Mouse (Mus musculus) erythroblast, embryonic 14.5 days (primary cell): ENCODE data around the gene Gm20503. TPM values are rescaled to one million over a fixed set of nuclear protein-coding genes. Genes with fewer than 3 reads are reported as not detected.

Experiments
- H3K27me3 ChIP-seq: 2 replicates; pipeline ENCODE4 v1.6.1; 2012; ENCODE audit warnings: inconsistent platforms; ENCODE audit not compliant: control insufficient read depth
- H3K36me3 ChIP-seq: 2 replicates; pipeline ENCODE4 v1.6.1; 2012; ENCODE audit warnings: mild to moderate bottlenecking, inconsistent platforms; ENCODE audit not compliant: control insufficient read depth
- H3K4me1 ChIP-seq: 2 replicates; pipeline ENCODE4 v1.6.1; 2012; ENCODE audit warnings: inconsistent platforms; ENCODE audit not compliant: control insufficient read depth
- H3K4me3 ChIP-seq: replicated peaks from 2 replicates; pipeline ENCODE3; 2012; ENCODE audit warnings: moderate library complexity, mild to moderate bottlenecking, inconsistent platforms
- H3K9me3 ChIP-seq: 2 replicates; pipeline ENCODE4 v1.6.1; 2012; ENCODE audit warnings: low read length, inconsistent platforms, mixed read lengths; ENCODE audit not compliant: control insufficient read depth
- GATA1 ChIP-seq: IDR thresholded peaks from 2 replicates; pipeline ENCODE4 v1.6.1; 2012; ENCODE audit warnings: low read length, inconsistent platforms, mixed read lengths
- TAL1 ChIP-seq: IDR thresholded peaks from 3 replicates; pipeline ENCODE4 v1.6.1; 2012; ENCODE audit warnings: low read length, inconsistent platforms, mixed read lengths
- polyA plus RNA-seq: library from polyadenylated mRNA; stranded (reverse); fragments of >175 nt; gene quantifications from 2 replicates; pipeline ENCODE4 v1.2.3, GENCODE M21; 2012

Gene Gm20503
- polyA plus RNA-seq, 1 experiment, result not detected

DNA sequence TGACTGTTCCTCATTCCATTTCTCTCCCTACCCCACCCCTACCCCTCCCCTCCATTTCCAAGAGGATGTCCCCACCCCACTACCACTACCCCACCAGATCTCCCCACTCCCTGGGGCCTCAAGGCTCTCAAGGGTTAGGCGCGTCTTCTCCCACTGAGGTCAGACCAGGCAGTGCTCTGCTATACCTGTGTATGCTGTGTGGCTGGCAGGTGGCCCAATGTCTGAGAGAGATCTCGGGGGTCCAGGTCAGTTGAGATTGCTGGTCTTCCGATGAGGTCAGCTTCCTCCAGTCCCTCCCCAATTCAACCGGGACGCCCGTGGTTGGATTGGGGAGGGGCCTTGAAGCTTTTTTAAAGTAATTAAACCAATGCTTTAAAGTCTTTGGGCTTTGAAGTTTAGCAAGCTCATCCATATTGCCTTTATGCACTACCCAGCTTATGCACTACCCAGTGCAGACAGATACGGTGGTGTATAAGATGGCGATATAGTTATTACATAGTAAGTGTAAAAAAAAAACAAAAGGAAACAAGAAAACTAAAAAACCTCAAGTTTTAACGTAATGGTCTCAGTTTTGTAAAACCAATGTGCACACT is 31.4 kb downstream of the Gm20503 start:
- H3K27me3 ChIP-seq, result no peaks in the 10 kb centered on the region
- peaks cover 27% of the 10 kb centered on the region for H3K4me1 ChIP-seq
- peak overlapping the region; percentile 82 for H3K4me3 ChIP-seq
- H3K9me3 ChIP-seq, result no peaks in the 10 kb centered on the region
- peaks cover 2% of the 10 kb centered on the region for H3K36me3 ChIP-seq
- TF ChIP-seq TAL1 (no peak), GATA1 (no peak)

DNA sequence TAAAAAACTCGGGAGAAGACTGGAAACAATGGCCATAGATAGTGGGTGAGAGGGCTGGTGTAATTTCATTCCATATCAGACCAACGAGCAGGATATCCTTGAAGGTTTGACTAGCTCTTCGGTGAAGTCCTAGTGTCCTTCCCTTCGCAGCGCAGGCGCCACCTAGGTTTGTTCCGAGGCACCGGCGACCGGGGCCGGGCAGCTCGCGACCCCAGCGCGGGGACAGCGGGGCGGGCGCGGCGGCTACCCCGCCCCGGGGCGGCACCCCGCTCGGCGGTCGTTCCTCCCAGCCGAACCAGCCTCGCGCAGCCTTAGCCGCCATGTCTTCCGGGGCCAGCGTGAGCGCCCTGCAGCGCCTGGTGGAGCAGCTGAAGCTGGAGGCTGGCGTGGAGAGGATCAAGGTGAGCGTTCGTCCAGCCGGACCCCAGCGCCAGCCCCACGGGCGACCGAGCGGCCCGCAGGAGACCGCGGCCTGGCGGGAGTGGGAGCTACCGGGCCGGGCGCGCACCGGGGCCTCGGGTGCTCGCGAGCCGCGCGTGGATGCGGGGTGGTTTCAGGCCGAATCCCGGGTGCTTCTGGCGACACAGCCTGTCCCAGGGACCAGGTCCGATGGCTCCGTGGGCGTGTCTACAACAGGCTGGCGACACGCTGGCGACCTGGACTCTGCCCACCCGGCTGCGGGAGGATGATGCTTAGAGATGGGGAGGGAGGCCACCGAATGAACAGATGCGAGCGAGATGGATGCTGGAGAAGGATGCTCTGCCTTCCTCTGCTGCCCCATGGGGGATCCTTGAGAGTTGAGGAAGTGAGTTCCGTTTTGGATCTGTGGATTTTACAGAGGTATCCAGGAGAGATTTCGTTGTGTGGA is 32.1 kb downstream of the Gm20503 start, which contains the start of gene Gng10:
Gene Gng10 (plus strand): TSS at position 171 of the 868 bp plus-strand sequence.
- Histone ChIP-seq H3K9me3 (no peaks in the 10 kb centered on the region), H3K4me1 (peaks cover 27% of the 10 kb centered on the region), H3K4me3 (peak within 1 kb of the TSS; percentile 82), H3K36me3 (peaks cover 2% of the 10 kb centered on the region), H3K27me3 (no peaks in the 10 kb centered on the region)
- TF ChIP-seq GATA1 (no peak), TAL1 (no peak)

DNA sequence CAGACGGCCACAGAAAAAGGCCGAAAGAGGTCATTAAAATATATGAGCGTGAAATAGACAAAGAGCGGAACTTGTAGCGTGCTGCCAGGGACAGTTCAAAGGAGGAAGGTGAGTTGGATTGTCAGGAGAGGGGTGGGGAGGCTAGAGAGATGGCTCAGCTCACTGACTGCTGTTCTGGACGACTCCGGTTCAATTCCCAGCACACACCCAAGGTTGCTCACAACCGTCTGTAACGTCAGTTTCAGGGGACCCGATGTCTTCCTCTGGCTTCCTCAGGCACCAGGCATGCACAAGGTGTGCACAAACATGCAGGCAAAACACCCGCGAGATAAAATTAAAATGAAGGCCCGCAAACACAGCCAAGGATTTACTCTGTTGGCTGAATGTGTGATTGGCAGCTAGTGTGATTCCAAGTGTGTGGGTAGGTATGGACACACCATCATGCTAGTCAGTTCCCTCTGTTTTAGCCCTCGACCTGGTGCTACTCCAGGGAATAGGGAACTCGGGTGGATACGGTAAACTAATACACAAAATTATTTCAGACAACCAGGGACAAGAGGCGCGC is 32.9 kb downstream of the Gm20503 start:
- Histone ChIP-seq H3K4me3 (peak overlapping the region; percentile 82), H3K27me3 (no peaks in the 10 kb centered on the region), H3K36me3 (peaks cover 5% of the 10 kb centered on the region), H3K9me3 (no peaks in the 10 kb centered on the region), H3K4me1 (peaks cover 27% of the 10 kb centered on the region)
- TF ChIP-seq TAL1 (no peak), GATA1 (no peak)

DNA sequence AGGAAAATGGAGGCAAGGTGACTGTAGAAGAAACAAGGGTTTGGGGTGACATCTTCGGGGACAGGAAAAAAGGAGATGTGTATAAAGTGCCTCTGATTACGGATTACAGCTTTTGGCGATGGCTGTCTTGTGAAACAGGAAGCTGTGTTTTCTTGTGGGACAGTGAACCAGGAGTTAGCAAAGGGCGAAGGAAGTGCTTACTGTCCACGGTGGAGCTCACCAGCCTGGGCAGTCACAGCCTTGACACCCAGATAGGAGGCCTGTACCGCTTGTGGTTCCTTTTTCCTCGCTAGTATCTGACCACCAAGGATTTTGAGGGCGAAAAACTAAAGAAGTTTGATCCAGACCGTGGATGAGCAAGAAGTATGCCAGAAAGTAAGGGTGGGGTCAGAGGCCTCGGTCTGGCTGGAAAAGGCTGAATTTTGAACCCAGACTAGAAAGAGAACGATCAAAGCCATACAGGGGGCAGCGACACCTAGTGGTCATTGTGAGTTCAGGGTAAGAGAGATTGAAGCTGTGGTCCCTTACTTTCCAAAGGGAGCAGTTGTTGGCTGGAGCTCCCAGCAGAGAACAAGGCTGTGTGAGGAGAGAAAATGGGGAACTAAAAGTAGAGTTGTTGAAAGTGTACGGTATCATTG is 33.6 kb downstream of the Gm20503 start:
- peaks cover 27% of the 10 kb centered on the region for H3K4me1 ChIP-seq
- no peaks in the 10 kb centered on the region for H3K9me3 ChIP-seq
- H3K4me3 ChIP-seq, result peak overlapping the region; percentile 49
- TF ChIP-seq TAL1 (no peak), GATA1 (no peak)
- H3K36me3 ChIP-seq, result peaks cover 5% of the 10 kb centered on the region
- no peaks in the 10 kb centered on the region for H3K27me3 ChIP-seq

DNA sequence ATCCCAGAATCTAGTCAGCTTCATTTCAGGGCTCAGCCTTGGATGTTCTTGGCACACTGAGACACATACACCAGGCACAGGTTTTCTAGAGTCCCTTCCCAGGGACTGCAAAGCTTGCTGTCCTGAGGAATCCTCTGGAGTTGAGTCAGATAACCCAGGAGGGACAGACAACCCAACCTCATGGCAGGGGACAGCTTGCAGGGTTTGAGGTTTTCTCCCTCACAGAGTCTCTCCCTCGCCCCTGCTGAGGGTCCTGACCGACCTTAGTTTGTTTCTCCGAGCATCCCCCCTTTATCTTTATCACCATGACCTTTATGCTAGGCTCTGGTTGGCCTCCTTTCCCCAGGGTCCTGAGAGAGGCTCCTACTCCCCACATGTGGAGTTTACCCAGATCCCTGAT is 34.5 kb downstream of the Gm20503 start:
- Histone ChIP-seq H3K27me3 (no peaks in the 10 kb centered on the region), H3K36me3 (peaks cover 5% of the 10 kb centered on the region), H3K4me1 (peaks cover 27% of the 10 kb centered on the region), H3K9me3 (no peaks in the 10 kb centered on the region), H3K4me3 (no peak overlapping the region)
- TF ChIP-seq GATA1 (no peak), TAL1 (no peak)

DNA sequence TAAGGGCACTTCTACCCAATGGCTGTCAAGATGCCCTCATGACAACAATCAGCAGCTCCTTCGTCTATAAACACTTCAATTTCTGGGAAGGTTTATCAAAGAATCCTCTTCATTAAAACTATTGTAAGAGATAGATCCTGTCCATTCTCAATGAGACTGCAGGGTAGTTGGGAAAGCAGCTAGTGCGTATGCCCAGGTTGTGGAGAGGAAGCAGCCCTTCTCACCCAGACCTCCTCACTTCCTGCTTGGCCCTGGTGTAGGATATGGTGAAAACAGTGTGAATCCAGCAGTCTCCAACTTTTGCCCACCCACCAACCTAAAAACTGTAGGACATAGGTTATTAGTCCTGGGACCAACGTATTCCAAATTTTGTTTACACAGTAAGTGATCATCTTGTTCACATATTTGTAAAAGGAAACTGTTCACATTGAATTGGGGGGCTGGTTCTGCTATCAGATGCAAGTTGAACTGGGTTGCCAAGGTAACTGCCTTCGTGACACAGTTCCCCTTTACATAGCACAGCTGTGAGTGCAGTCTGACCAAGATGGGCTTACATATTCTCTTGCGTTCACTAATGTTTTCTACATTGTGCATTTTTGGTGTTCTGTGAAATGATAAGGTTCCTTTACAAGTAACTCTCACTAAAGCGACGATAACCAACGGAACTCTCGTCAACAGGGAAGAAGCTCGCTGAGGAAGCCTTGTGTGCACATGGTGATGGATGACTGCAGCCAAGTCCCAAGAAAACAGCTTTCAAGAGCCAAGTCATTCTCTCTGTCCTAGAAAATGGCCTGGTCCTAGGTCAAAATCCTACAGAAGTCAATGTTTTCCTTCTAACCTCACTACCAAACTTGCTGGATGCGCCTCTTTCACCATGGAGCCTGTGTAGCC is 37.6 kb downstream of the Gm20503 start:
- Histone ChIP-seq H3K27me3 (no peaks in the 10 kb centered on the region), H3K9me3 (no peaks in the 10 kb centered on the region), H3K4me3 (no peak overlapping the region), H3K4me1 (peaks cover 13% of the 10 kb centered on the region), H3K36me3 (peaks cover 5% of the 10 kb centered on the region)
- no peak for TF ChIP-seq TAL1
- no peak for TF ChIP-seq GATA1

DNA sequence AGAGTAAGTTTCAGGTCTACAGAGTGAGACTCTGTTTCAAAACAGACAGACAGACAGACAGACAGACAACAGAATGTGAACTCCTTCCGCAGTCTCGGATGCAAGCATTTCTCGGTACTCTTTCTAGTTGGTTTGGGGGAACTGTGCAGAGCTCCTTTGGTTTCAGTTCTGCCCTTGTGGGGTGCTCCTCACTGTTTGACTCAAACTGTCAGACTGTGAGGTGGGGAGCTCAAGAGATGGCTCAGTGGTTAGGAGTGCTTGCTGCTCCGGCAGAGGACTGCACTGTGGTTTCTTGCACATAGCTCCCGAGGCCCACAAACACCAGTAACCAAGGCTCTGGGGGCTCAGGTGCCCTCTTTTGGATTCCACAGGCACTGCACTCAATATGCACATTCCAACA is 40.1 kb downstream of the Gm20503 start:
- no peak for TF ChIP-seq TAL1
- TF ChIP-seq GATA1, result no peak
- H3K4me1 ChIP-seq, result no peaks in the 10 kb centered on the region
- H3K9me3 ChIP-seq, result no peaks in the 10 kb centered on the region
- no peaks in the 10 kb centered on the region for H3K27me3 ChIP-seq
- peaks cover 5% of the 10 kb centered on the region for H3K36me3 ChIP-seq
- H3K4me3 ChIP-seq, result no peak overlapping the region

DNA sequence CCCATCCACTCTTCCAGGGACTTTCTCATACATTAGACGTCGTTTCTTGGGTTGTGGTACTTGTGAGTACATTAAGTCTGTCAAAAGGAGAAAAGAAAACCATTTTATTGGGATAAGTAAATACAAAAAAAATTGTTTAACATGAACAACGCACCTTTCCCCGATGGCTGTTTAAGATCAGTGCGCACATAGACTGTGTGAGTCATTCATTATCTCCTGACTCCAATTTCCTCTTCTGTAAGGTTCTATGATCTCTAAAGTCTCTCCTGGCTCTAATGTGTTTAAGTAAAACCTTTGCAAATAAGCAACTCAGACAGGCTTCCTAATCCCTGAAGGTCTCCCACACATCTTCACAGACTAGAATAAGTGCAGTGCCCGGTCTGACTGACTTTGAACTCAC is 40.9 kb downstream of the Gm20503 start:
- Histone ChIP-seq H3K36me3 (peaks cover 5% of the 10 kb centered on the region), H3K4me1 (no peaks in the 10 kb centered on the region), H3K27me3 (no peaks in the 10 kb centered on the region), H3K9me3 (no peaks in the 10 kb centered on the region), H3K4me3 (no peak overlapping the region)
- TF ChIP-seq TAL1 (no peak), GATA1 (no peak)
